Comparison of ENCODE assay signal across 10 mouse cellular contexts in the genomic region with DNA sequence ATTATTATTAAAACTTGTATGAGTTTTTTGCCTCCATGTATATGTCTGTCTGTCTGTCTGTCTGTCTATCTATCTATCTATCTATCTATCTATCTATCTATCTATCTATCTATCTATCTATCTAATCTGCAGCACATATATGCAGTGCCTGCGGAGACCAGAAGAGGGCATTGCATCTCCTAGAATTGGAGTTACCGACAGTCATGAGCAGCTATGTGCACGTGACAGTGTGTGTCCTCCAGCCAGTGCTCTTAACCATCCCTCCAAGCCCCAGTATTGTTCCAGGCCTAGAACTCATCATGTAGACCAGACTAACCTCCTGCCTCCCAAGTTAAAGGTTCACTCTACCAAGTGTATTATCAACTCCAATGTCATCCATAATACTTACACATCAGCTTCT. TPM values are rescaled to one million over a fixed set of nuclear protein-coding genes. Genes with fewer than 3 reads are reported as not detected.
DNase-seq lines count a peak whose midpoint lies in the region; ATAC-seq lines count a peak whose summit lies in the region.
"Had no signal": no experiment of that assay in that cellular context is flagged by ENCODE, and none has a peak within 500 bp of the region (broad histone marks: within the 10 kb centered on the region; RNA-seq: fewer than 3 reads in every experiment).

No protein-coding gene starts in this region.

- H3K4me2 ChIP-seq in kidney, embryonic 16.5 days (replicated peaks; ENCODE audit: low read depth, low read length) = no peak overlapping the region
- H3K4me2 ChIP-seq: liver, embryonic 13.5 days; stomach, embryonic 15.5 days had no signal

- H3K4me1 ChIP-seq in kidney, embryonic 16.5 days (ENCODE audit: insufficient read depth, low read length) = 0 out of 2 replicates have a peak, but pooled peaks cover 6% of the 10 kb centered on the region

- H3K36me3 ChIP-seq in kidney, embryonic 16.5 days (ENCODE audit: insufficient read depth, low read length) = no peaks in the 10 kb centered on the region
- H3K36me3 ChIP-seq: liver, embryonic 13.5 days; stomach, embryonic 15.5 days had no signal

- peak; percentile 51 for DNase-seq in CD4-positive, CD25-positive, alpha-beta regulatory T cell, adult 2 months (ENCODE audit: low read depth, low spot score)
- peak; percentile 39 for DNase-seq in ovary, postnatal 14 days (ENCODE audit: low spot score)
- no peak for DNase-seq in ovary, postnatal 36 days (ENCODE audit: low spot score)
- peak; percentile 81 for DNase-seq in embryo, embryonic 10 days (ENCODE audit: low spot score)
- DNase-seq in lung, postnatal 14 days = peak; percentile 82
- DNase-seq in thymus, postnatal 0 days (ENCODE audit: low spot score) = peak; percentile 46
- DNase-seq: liver, embryonic 13.5 days had no signal

- no peak overlapping the region for H3K27ac ChIP-seq in kidney, embryonic 16.5 days (ENCODE audit: low read length)
- H3K27ac ChIP-seq: liver, embryonic 13.5 days; stomach, embryonic 15.5 days had no signal

- H3K9me3 ChIP-seq in kidney, embryonic 16.5 days (ENCODE audit: low read length) = no peaks in the 10 kb centered on the region
- H3K9me3 ChIP-seq: liver, embryonic 13.5 days; stomach, embryonic 15.5 days had no signal

- no peak overlapping the region for H3K9ac ChIP-seq in kidney, embryonic 16.5 days (replicated peaks; ENCODE audit: low read length)
- H3K9ac ChIP-seq: liver, embryonic 13.5 days; stomach, embryonic 15.5 days had no signal

- H3K4me3 ChIP-seq in kidney, embryonic 16.5 days (ENCODE audit: low read length) = no peak overlapping the region
- H3K4me3 ChIP-seq: liver, embryonic 13.5 days; stomach, embryonic 15.5 days had no signal

- WGBS in kidney, embryonic 16.5 days = 18% methylated on average over 3 of the region's 3 CpGs

- H3K27me3 ChIP-seq in kidney, embryonic 16.5 days (ENCODE audit: insufficient read depth, low read length) = no peaks in the 10 kb centered on the region
- H3K27me3 ChIP-seq: liver, embryonic 13.5 days; stomach, embryonic 15.5 days had no signal

- ATAC-seq in CD4-positive, CD25-positive, alpha-beta regulatory T cell, adult 4 months = no peak
- ATAC-seq in kidney, embryonic 16.5 days (ENCODE audit: low FRiP score, low TSS enrichment) = 0 out of 2 replicates have a peak, but pooled peaks have one; percentile 43

RNA-seq across cellular contexts. Expression of a gene that starts 19.9 kb away (rescaled TPM):
- 10 to 100 TPM; 17.8 to 20.6 TPM for polyA plus RNA-seq in CD4-positive, CD25-positive, alpha-beta regulatory T cell, adult 4 months (2017; shearing (Covaris generic))
- polyA plus RNA-seq in kidney, embryonic 16.5 days (2015; fragmentation: Nextera tagmentation; extraction: Ambion mirVana) = 98.5 and 101 TPM in 2 replicates
- polyA plus RNA-seq in thymus, postnatal 0 days (2015; fragmentation: Nextera tagmentation; extraction: Ambion mirVana) = 46.9 and 52.2 TPM in 2 replicates

RNA-seq across cellular contexts. Expression of a gene that starts 25.7 kb away (rescaled TPM):
- polyA plus RNA-seq in CD4-positive, CD25-positive, alpha-beta regulatory T cell, adult 4 months (2017; shearing (Covaris generic)) = 10 to 100 TPM; 69.2 to 69.5 TPM
- polyA plus RNA-seq in kidney, embryonic 16.5 days (2015; fragmentation: Nextera tagmentation; extraction: Ambion mirVana) = 54.8 TPM in 2 replicates
- polyA plus RNA-seq in thymus, postnatal 0 days (2015; fragmentation: Nextera tagmentation; extraction: Ambion mirVana) = 60.1 and 66.6 TPM in 2 replicates

RNA-seq across cellular contexts. Expression of a gene that starts 25.7 kb away (rescaled TPM):
- 10 to 100 TPM; 32.5 to 37.9 TPM for polyA plus RNA-seq in CD4-positive, CD25-positive, alpha-beta regulatory T cell, adult 4 months (2017; shearing (Covaris generic))
- 52.0 and 59.5 TPM in 2 replicates for polyA plus RNA-seq in kidney, embryonic 16.5 days (2015; fragmentation: Nextera tagmentation; extraction: Ambion mirVana)
- 50.7 and 54.1 TPM in 2 replicates for polyA plus RNA-seq in thymus, postnatal 0 days (2015; fragmentation: Nextera tagmentation; extraction: Ambion mirVana)
